Mouse (Mus musculus): Measurements from ENCODE around the gene Gm42674. TPM values are rescaled to one million over a fixed set of nuclear protein-coding genes. Genes with fewer than 3 reads are reported as not detected.

Gm42674 gene
- not detected in 2 replicates for polyA plus RNA-seq (2014; fragmentation: Nextera tagmentation; extraction: Ambion mirVana)

DNA sequence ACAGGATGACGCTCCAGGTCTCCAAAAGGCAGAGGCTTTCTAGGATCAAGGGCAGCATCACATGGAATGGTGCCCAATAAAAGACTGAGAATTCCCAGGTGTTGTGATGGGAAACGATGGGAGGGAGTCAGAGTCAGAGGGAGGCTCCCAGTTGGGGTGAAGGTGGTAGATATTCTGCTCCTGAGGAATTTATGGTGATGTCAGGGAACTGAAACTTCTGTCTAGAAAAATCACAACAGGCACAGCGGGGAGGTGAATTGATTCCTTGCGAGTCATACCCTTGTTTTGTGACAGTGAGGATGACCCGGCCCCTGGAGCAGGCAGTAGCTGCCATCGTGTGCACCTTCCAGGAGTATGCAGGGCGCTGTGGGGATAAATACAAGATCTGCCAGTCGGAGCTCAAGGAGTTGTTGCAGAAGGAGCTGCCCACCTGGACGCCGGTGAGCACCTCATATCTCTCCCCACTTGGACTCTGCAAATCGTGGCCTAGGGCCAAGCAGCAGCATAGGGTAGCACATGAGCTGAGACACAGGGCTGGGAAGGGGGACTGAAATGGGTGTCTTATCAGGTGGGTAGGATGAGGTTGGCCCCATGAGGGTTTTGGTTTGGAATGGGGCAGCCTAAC lies at the start of gene Gm42674:
TSS of gene Gm42674 (plus strand) at position 419 of the 625 bp plus-strand sequence.
- 83% methylated on average over 11 of the region's 11 CpGs for WGBS
- Histone ChIP-seq H3K4me3 (ENCODE audit: low read depth, low read length) (no peak within 1 kb of the TSS), H3K4me1 (replicated peaks; ENCODE audit: control insufficient read depth, insufficient read depth, low read length) (no peaks in the 10 kb centered on the region; the same call in 1 of the 2 replicates), H3K9ac (ENCODE audit: low read length) (no peak within 1 kb of the TSS), H3K9me3 (ENCODE audit: control insufficient read depth, low read length) (no peaks in the 10 kb centered on the region), H3K27ac (ENCODE audit: low read depth, low read length) (no peak within 1 kb of the TSS), H3K4me2 (ENCODE audit: low read depth, low read length, severe bottlenecking) (no peak within 1 kb of the TSS), H3K36me3 (ENCODE audit: control insufficient read depth, insufficient read depth, low read length) (no peaks in the 10 kb centered on the region), H3K27me3 (ENCODE audit: control insufficient read depth, insufficient read depth, low read length) (no peaks in the 10 kb centered on the region)
- no peak for ATAC-seq (replicated peaks; ENCODE audit: low FRiP score)
- no peak for DNase-seq (ENCODE audit: low spot score)

DNA sequence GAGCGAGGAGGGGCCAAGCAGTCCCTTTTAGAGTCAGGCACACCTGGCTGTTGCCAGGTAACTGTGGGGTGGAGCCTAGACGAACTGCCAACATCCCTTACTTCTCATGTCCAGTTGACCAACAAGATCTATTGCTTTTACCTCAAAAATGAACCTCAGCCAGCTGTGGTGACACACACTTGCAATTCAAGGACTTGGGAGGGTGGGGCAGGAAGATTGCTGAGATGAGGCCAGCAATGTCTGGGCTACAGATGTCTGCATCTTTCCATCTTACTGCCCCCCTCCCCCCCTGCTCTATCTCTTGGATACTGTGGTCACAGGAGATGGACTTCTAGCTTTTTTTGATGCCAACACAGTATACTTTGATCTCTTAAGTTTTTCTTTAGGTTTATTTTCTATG lies 49.5 kb upstream of the Gm42674 start:
- 74% methylated on average over 2 of the region's 2 CpGs for WGBS
- Histone ChIP-seq H3K4me3 (ENCODE audit: low read depth, low read length) (no peak overlapping the region), H3K9me3 (ENCODE audit: control insufficient read depth, low read length) (no peaks in the 10 kb centered on the region), H3K36me3 (ENCODE audit: control insufficient read depth, insufficient read depth, low read length) (no peaks in the 10 kb centered on the region), H3K9ac (ENCODE audit: low read length) (no peak overlapping the region), H3K4me2 (ENCODE audit: low read depth, low read length, severe bottlenecking) (no peak overlapping the region), H3K4me1 (replicated peaks; ENCODE audit: control insufficient read depth, insufficient read depth, low read length) (0 out of 2 replicates have a peak, but pooled peaks cover 2% of the 10 kb centered on the region), H3K27ac (ENCODE audit: low read depth, low read length) (no peak overlapping the region), H3K27me3 (ENCODE audit: control insufficient read depth, insufficient read depth, low read length) (no peaks in the 10 kb centered on the region)
- ATAC-seq (replicated peaks; ENCODE audit: low FRiP score) (no peak), DNase-seq (ENCODE audit: low spot score) (no peak)

DNA sequence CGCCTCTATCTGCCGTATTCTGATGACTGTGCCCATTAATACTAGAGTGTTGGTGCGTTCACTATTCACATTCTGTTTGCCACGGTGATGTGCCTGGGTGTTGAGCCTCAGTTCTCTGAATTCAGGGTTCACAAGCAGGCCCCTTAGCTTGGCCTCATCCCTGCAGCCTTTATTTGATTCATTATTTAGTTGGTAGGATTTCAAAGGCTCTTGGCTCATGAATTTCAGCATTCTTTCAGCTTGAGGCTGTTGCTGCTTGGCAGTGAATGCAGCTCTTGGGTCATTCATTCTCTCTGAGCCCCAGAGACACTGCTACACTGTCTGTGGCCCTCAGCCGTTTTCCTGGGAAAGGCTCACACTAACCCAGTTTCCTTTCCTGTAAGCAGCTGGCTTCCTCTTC lies 45.8 kb upstream of the Gm42674 start:
- 48% methylated on average over 5 of the region's 5 CpGs for whole genome bisulfite sequencing
- ATAC-seq (replicated peaks; ENCODE audit: low FRiP score) (peak; percentile 72), DNase-seq (ENCODE audit: low spot score) (no peak)
- H3K9ac ChIP-seq (ENCODE audit: low read length) = no peak overlapping the region
- no peak overlapping the region for H3K4me2 ChIP-seq (ENCODE audit: low read depth, low read length, severe bottlenecking)
- H3K4me1 ChIP-seq (replicated peaks; ENCODE audit: control insufficient read depth, insufficient read depth, low read length) = no peaks in the 10 kb centered on the region
- H3K27me3 ChIP-seq (ENCODE audit: control insufficient read depth, insufficient read depth, low read length) = no peaks in the 10 kb centered on the region
- H3K36me3 ChIP-seq (ENCODE audit: control insufficient read depth, insufficient read depth, low read length) = no peaks in the 10 kb centered on the region
- no peaks in the 10 kb centered on the region for H3K9me3 ChIP-seq (ENCODE audit: control insufficient read depth, low read length)
- H3K4me3 ChIP-seq (ENCODE audit: low read depth, low read length) = no peak overlapping the region
- no peak overlapping the region for H3K27ac ChIP-seq (ENCODE audit: low read depth, low read length)

DNA sequence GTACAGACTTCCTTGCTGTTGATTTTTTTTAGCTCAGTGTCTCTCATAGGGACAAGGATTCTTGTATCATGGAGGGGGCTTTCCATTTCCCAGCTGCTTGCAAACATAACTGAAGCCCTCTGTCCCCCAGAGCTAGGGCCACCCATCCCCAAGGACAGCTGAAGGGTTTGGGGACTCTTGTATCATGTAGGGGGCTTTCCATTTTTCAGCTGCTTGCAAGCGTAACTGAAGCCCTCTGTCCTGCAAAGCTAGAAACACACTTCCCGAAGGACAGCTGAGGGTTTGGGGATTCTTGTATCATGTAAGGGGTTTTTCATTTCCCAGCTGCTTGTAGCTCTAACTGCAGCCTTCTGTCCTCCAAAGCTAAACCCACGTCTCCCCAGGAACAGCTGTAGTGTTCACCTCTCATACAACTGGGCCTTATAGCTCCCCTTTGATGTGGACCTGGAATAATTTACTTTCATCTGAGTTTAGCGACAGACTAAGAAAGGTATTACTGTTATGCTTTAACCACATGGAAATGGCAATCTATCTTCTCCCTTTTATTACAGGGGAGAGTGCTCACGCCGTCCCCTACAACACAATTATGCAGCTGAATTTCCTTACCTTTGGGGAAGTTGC lies 41.6 kb upstream of the Gm42674 start, which contains the start of gene S100a3:
TSS of gene S100a3 (plus strand) at position 571 of the 621 bp plus-strand sequence.
- Histone ChIP-seq H3K27ac (ENCODE audit: low read depth, low read length) (no peak within 1 kb of the TSS), H3K9me3 (ENCODE audit: control insufficient read depth, low read length) (no peaks in the 10 kb centered on the region), H3K4me1 (replicated peaks; ENCODE audit: control insufficient read depth, insufficient read depth, low read length) (no peaks in the 10 kb centered on the region), H3K9ac (ENCODE audit: low read length) (no peak within 1 kb of the TSS), H3K36me3 (ENCODE audit: control insufficient read depth, insufficient read depth, low read length) (no peaks in the 10 kb centered on the region), H3K4me3 (ENCODE audit: low read depth, low read length) (no peak within 1 kb of the TSS), H3K27me3 (ENCODE audit: control insufficient read depth, insufficient read depth, low read length) (no peaks in the 10 kb centered on the region), H3K4me2 (ENCODE audit: low read depth, low read length, severe bottlenecking) (no peak within 1 kb of the TSS)
- WGBS = 85% methylated on average over 6 of the region's 6 CpGs
- ATAC-seq (replicated peaks; ENCODE audit: low FRiP score) = no peak
- DNase-seq (ENCODE audit: low spot score) = no peak

DNA sequence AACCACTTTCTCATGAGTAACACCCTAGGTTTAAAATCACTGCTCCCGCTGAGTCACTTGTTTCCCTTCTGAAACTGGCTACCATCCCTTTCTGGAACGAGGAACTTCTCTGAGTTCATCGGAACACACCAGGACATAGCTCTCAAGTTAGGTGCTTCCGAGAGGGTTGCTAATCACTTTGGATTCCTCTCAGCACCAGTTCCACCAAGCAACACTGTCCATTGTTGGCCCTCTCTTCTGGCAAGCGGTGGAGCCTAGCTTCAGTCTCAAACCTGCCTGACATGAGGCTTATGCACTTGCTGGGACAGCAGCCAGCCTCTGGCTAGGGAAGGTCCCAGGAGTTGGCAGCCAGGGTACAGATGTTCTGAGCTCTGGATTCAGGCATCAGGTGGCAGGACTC lies 27.0 kb upstream of the Gm42674 start:
- DNase-seq (ENCODE audit: low spot score) (no peak), ATAC-seq (replicated peaks; ENCODE audit: low FRiP score) (no peak)
- 86% methylated on average over 5 of the region's 5 CpGs for WGBS
- Histone ChIP-seq H3K9me3 (ENCODE audit: control insufficient read depth, low read length) (no peaks in the 10 kb centered on the region), H3K4me3 (ENCODE audit: low read depth, low read length) (no peak overlapping the region), H3K9ac (ENCODE audit: low read length) (no peak overlapping the region), H3K4me1 (replicated peaks; ENCODE audit: control insufficient read depth, insufficient read depth, low read length) (no peaks in the 10 kb centered on the region), H3K27me3 (ENCODE audit: control insufficient read depth, insufficient read depth, low read length) (no peaks in the 10 kb centered on the region), H3K27ac (ENCODE audit: low read depth, low read length) (no peak overlapping the region), H3K4me2 (ENCODE audit: low read depth, low read length, severe bottlenecking) (no peak overlapping the region), H3K36me3 (ENCODE audit: control insufficient read depth, insufficient read depth, low read length) (no peaks in the 10 kb centered on the region)

DNA sequence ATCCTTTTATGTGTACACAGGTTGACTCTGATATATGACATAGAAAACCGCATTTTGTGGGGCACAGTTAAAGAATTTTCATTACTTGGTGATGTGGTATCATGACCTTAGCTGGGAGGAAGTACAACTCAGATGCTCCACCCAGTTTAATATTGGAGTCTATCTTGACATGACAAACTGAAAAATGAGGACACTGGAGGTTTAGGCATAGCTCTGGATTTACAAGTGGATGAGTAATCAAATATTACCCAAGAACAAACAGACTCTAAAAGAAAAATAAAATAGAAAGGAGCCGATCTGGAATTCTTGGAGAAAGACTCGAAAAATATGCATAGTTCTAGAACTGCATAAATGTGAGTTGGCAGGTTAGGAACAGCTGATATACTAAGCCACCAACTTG lies 26.4 kb upstream of the Gm42674 start:
- DNase-seq (ENCODE audit: low spot score) (no peak), ATAC-seq (replicated peaks; ENCODE audit: low FRiP score) (no peak)
- Histone ChIP-seq H3K9ac (ENCODE audit: low read length) (no peak overlapping the region), H3K27ac (ENCODE audit: low read depth, low read length) (no peak overlapping the region), H3K4me1 (replicated peaks; ENCODE audit: control insufficient read depth, insufficient read depth, low read length) (no peaks in the 10 kb centered on the region), H3K9me3 (ENCODE audit: control insufficient read depth, low read length) (no peaks in the 10 kb centered on the region), H3K36me3 (ENCODE audit: control insufficient read depth, insufficient read depth, low read length) (no peaks in the 10 kb centered on the region), H3K4me3 (ENCODE audit: low read depth, low read length) (no peak overlapping the region), H3K4me2 (ENCODE audit: low read depth, low read length, severe bottlenecking) (no peak overlapping the region), H3K27me3 (ENCODE audit: control insufficient read depth, insufficient read depth, low read length) (no peaks in the 10 kb centered on the region)
- 89% methylated on average over 3 of the region's 3 CpGs for WGBS

DNA sequence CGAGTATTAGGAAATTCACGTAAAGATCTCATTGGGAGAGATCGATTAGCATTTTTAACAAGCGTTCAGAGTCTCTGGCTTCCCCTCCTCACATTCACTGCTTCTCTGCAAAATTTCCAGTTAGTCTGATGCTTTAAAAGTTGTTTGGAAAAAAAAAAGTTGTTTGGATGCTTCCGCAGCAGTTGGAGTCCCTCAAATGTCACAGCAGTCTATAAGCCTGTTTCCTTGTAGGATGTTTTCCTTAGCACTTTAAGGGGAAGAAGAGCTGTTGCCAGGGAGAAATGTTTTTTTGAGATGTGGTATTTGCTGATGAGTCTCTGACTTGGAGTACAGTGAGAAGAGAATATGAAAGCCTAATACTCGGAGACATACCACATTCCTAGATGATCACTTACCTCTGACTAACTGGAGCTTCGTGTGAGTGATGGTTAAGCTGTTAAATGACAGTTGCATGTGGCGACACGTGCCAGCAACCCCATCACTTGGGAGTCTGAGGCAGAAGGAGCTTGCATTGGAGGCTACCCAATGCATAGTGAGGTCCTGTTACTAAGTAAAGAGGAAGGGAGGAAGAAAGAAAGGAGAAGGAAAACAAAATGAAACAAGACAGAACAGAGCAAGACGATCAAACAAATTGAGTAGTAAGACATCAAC lies 25.2 kb upstream of the Gm42674 start:
- no peaks in the 10 kb centered on the region for H3K27me3 ChIP-seq (ENCODE audit: control insufficient read depth, insufficient read depth, low read length)
- H3K4me2 ChIP-seq (ENCODE audit: low read depth, low read length, severe bottlenecking) = no peak overlapping the region
- H3K9ac ChIP-seq (ENCODE audit: low read length) = no peak overlapping the region
- H3K27ac ChIP-seq (ENCODE audit: low read depth, low read length) = no peak overlapping the region
- ATAC-seq (replicated peaks; ENCODE audit: low FRiP score) (no peak), DNase-seq (ENCODE audit: low spot score) (no peak)
- no peaks in the 10 kb centered on the region for H3K9me3 ChIP-seq (ENCODE audit: control insufficient read depth, low read length)
- H3K4me3 ChIP-seq (ENCODE audit: low read depth, low read length) = no peak overlapping the region
- no peaks in the 10 kb centered on the region for H3K36me3 ChIP-seq (ENCODE audit: control insufficient read depth, insufficient read depth, low read length)
- no peaks in the 10 kb centered on the region for H3K4me1 ChIP-seq (replicated peaks; ENCODE audit: control insufficient read depth, insufficient read depth, low read length)
- 82% methylated on average over 10 of the region's 10 CpGs for WGBS

DNA sequence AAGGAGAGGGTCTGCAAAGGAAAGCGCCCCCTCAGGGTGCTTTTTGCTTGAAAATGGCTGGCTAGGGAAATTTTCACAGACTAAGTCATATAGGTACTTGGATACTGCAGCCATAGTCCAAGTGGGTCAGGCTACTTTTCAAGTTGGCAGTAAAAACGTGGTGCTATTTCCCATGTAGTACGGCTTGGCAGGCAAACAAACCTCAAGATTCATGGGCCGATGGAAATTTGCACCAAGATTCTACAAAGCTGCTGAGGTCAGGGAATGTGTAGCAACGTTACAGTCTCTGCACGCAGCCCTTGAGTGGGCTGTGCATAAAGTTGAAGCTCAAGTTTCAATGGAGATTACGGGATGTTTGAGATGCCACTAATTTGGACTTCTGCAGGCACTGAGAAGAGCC lies 22.3 kb upstream of the Gm42674 start:
- H3K4me3 ChIP-seq (ENCODE audit: low read depth, low read length) = no peak overlapping the region
- DNase-seq (ENCODE audit: low spot score) (peak; percentile 21), ATAC-seq (replicated peaks; ENCODE audit: low FRiP score) (no peak)
- H3K4me2 ChIP-seq (ENCODE audit: low read depth, low read length, severe bottlenecking) = no peak overlapping the region
- no peaks in the 10 kb centered on the region for H3K36me3 ChIP-seq (ENCODE audit: control insufficient read depth, insufficient read depth, low read length)
- H3K9ac ChIP-seq (ENCODE audit: low read length) = no peak overlapping the region
- H3K27ac ChIP-seq (ENCODE audit: low read depth, low read length) = no peak overlapping the region
- H3K9me3 ChIP-seq (ENCODE audit: control insufficient read depth, low read length) = no peaks in the 10 kb centered on the region
- H3K27me3 ChIP-seq (ENCODE audit: control insufficient read depth, insufficient read depth, low read length) = no peaks in the 10 kb centered on the region
- WGBS = 81% methylated on average over 7 of the region's 7 CpGs
- no peaks in the 10 kb centered on the region for H3K4me1 ChIP-seq (replicated peaks; ENCODE audit: control insufficient read depth, insufficient read depth, low read length)

Measured in forebrain, embryonic 11.5 days (tissue).